Mouse (Mus musculus): ENCODE data around the gene Cd79a.

DNA sequence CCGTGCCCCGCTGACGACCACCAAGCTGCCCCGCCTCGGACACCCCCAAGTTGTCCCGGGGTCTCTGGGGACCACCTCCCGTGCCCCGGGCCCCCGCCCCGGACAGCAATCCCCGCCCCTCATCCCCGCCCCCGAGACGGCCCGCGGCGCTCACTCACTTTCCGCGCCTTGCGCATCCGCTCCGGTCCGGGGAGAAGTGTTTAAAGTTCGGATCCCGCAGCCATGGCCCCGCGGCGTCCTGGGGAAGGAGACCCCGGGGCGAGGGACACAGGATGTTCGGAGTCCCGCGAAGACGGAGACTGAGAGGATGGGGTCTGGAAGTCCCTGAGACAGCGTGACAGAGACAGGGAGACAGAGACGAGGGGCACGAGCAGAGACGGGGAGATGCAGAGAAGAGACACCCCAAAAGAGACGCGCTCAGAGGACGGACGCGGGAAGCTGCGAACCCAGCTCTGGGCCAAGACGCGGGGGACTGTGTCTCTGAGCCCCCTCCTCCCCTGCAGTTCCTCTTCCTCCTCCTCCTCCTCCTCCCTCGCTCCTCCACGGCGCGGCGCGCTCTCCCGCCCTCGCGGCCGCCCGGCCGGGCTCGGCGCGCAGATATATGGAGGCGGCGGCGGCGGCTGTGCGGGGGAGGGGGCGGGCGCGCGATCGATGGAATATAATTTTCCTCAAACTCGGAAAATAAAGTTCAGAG, 47.2 kb downstream of the Cd79a start, which contains the start of gene Gm4881:
- TF ChIP-seq CTCF (IDR thresholded peaks at IDR 0.05; ENCODE audit: low read depth): no peak
- TF ChIP-seq EP300 (IDR thresholded peaks at IDR 0.05; ENCODE audit: low read depth): no peak
